Mouse (Mus musculus): ENCODE measurements around the gene Gm47995. TPM values are rescaled to one million over a fixed set of nuclear protein-coding genes. Genes with fewer than 3 reads are reported as not detected.
"Not testable (repeated sequence)": the region's sequence is repeated elsewhere in the genome, so short reads cannot be mapped to it uniquely, and the experiment has no call there.

Gm47995 gene
- not detected in 2 replicates for polyA plus RNA-seq (2016; fragmentation: Nextera tagmentation; extraction: Ambion mirVana)

DNA sequence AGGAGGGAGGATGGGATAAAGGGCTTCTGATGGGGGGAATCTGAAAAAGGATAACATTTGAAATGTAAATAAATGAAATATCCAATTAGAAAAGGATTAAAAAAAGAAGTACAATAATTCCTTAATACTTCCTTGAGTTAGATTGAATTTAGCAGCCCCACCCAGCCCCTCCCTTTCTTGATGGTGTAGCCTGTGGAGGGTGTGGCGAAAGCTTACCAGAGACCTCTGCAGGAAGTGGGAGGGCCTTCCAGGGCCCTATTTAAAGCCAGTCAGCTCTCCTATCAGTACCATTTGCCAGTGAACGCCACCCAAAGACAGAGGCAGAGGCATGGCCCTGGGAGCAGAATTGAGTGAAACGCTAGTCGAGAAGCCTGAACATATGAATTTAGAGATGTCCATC lies at the start of gene Gm47995:
TSS of gene Gm47995 (plus strand) at position 329 of the 400 bp plus-strand sequence.
- H3K36me3 ChIP-seq (replicated peaks); H3K9me3 ChIP-seq; H3K4me1 ChIP-seq; H3K27me3 ChIP-seq (ENCODE audit: poor library complexity, severe bottlenecking); H3K4me3 ChIP-seq; DNase-seq (ENCODE audit: extremely low spot score, low spot score); H3K27ac ChIP-seq: not testable (repeated sequence)
- 94% methylated on average over 2 of the region's 4 CpGs for WGBS

DNA sequence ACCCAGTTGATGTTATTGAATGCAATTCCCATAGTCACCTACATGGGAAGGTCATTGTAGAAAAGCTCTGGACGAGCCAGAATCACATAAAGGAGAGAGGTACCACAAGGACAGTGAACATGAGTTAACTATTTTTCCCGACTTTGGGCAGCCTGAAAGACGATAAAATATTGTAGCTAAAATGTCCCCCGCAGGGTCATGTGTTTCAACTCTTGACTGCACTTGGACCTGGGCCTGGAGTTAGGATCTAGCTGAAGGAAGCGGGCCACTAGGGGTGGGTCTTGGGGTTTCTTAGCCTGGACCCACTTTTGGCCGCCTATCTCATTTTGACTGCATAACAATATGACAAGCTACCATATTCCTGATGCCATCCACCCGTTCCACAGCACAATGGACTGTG lies 48.0 kb upstream of the Gm47995 start:
- Histone ChIP-seq H3K27me3 (ENCODE audit: poor library complexity, severe bottlenecking) (no peaks in the 10 kb centered on the region), H3K27ac (no peak overlapping the region), H3K4me3 (no peak overlapping the region), H3K36me3 (replicated peaks) (no peaks in the 10 kb centered on the region), H3K4me1 (no peaks in the 10 kb centered on the region; the same call in 1 of the 2 replicates), H3K9me3 (peaks cover 5% of the 10 kb centered on the region; the same call in 1 of the 2 replicates)
- DNase-seq (ENCODE audit: extremely low spot score, low spot score): no peak
- 91% methylated on average over 7 of the region's 7 CpGs for WGBS

DNA sequence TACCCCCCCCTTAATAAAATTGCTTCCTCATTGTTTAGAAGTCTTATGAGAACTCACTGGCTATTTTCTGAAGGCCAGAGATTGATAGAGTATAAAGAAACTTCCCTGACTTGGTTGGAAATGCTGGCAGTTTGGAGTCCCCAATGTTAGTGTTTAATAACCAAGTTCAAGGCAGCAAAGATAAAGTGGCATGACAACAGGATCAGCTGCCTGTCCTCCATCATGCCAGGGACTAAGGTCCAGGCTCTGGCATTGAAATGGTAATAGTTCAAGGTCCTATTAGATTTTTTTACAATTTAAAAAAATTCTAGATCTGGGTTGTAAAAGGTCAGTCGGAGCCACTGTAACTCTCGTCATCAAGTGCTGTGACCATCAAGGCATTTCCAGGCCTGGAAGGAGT lies 47.2 kb upstream of the Gm47995 start:
- Histone ChIP-seq H3K4me3 (no peak overlapping the region), H3K36me3 (replicated peaks) (no peaks in the 10 kb centered on the region), H3K27me3 (ENCODE audit: poor library complexity, severe bottlenecking) (no peaks in the 10 kb centered on the region), H3K27ac (no peak overlapping the region), H3K4me1 (no peaks in the 10 kb centered on the region; the same call in 1 of the 2 replicates), H3K9me3 (peaks cover 5% of the 10 kb centered on the region; the same call in 1 of the 2 replicates)
- no peak for DNase-seq (ENCODE audit: extremely low spot score, low spot score)
- 82% methylated on average over 2 of the region's 2 CpGs for WGBS

DNA sequence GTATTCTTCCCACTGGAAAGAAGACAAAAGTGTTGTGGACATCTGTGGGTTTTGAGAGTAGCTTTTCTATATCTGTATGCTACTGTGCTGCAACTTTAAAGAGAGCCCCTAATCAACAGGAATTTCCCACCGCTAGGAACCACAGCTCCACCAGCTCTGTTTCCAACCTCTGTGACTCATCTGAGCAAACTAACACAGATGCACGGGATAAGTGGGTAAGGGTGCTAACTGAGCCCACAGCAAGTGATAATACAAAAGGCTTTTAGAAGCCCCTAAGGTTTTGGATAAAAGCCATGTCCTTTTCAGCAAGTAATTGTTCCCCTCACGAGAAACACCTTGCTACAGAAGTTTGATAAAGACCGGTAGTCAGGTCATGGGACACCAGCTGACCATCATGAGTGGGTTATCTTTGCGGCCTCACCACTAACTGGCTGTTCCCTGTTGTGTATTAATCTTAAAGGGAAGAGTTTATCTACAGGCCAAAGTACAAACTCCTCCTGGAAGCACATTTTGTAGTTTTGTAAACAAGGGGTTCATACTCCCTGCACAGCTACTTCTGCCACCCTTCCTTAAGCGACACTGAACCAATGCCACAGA lies 45.1 kb upstream of the Gm47995 start:
- Histone ChIP-seq H3K27me3 (ENCODE audit: poor library complexity, severe bottlenecking) (no peaks in the 10 kb centered on the region), H3K4me1 (peaks cover 15% of the 10 kb centered on the region), H3K9me3 (peaks cover 5% of the 10 kb centered on the region; the same call in 1 of the 2 replicates), H3K36me3 (replicated peaks) (no peaks in the 10 kb centered on the region), H3K27ac (no peak overlapping the region), H3K4me3 (no peak overlapping the region)
- DNase-seq (ENCODE audit: extremely low spot score, low spot score): no peak
- 91% methylated on average over 6 of the region's 6 CpGs for WGBS

DNA sequence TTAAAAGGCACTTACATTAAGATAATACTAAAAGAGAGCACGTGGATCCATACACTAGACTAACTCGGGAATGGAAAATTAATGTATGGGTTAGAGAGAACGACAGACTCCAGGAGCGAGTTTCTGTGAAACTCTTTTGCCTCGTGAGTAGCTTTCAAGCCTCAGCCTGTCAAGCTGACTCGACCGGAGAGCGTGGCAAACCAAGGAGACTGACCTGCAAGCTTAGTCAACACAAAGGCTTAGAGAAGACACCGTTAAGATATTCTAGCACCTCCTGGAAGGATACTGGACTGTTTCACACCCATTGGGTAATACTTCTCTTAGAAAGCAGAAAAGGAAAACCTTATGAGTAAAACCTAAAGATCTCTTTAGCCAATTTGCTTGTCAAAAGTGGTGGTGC lies 44.1 kb upstream of the Gm47995 start:
- peaks cover 22% of the 10 kb centered on the region for H3K4me1 ChIP-seq
- H3K9me3 ChIP-seq; H3K4me3 ChIP-seq; H3K27ac ChIP-seq; DNase-seq (ENCODE audit: extremely low spot score, low spot score); H3K36me3 ChIP-seq (replicated peaks); H3K27me3 ChIP-seq (ENCODE audit: poor library complexity, severe bottlenecking): not testable (repeated sequence)
- WGBS: 94% methylated on average over 9 of the region's 9 CpGs

DNA sequence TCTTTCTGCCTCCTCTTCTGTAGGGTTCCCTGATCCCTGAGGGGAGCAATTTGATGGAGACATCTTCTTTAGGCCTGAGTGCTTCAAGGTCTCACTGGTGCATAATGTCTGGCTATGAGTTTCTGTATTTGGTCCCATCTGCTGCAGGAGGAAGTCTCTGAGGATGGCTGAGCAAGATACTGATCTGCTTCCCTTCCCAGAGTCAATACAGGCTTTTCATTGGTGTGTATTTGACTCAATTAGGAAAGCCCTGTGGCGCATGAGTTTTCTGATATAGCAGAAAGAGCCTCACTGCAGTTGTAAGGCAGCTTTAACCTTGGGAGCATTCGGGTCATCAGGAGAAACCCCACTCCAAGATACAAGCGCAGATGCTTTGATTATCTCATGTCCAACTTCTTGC lies 42.1 kb upstream of the Gm47995 start:
- Histone ChIP-seq H3K27ac (no peak overlapping the region), H3K36me3 (replicated peaks) (no peaks in the 10 kb centered on the region)
- WGBS: 91% methylated on average over 3 of the region's 3 CpGs

DNA sequence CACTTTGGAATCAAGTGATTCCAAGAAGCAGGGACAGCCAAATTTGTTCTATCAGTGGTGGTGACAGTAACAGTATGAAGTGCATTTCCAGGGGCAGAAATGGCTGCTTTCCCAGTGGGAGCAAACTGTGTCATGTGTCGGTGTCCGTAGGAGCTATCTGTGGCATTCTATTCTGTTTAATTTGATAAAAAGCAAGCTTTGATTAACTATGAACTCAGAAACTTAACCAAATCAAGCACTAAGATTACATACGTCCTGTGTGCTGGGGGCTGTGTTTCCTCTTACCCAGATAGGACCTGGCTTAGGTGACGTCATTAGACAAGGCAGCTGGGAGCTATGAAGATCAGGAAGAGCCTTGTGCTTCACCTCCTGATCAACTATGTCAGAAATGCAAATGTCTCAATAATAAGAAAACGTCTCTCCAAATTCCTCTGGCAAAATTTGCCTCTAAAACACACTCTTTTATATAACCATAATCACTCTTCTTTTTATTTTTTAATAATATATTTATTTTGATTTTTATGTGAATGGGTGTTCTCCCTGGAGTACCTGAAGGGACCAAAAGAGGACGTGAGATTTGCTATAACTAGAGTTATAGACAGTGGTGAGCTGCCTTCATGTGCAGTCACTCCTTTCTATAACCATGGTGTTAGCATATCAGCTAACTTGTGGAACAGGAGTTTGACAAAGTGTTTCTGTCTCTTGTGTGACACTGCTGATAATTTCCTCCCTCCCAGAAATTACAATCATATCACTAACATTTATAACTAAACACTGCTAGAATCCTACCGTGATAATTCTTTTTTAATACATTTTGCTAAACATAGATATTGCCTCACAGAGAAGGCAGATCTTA lies 41.2 kb upstream of the Gm47995 start:
- H3K4me1 ChIP-seq: peaks cover 25% of the 10 kb centered on the region
- DNase-seq (ENCODE audit: extremely low spot score, low spot score): no peak
- no peak overlapping the region for H3K27ac ChIP-seq
- H3K27me3 ChIP-seq (ENCODE audit: poor library complexity, severe bottlenecking): peaks cover 6% of the 10 kb centered on the region; the same call in 1 of the 2 replicates
- no peaks in the 10 kb centered on the region for H3K36me3 ChIP-seq (replicated peaks)
- WGBS: 84% methylated on average over 7 of the region's 7 CpGs
- no peak overlapping the region for H3K4me3 ChIP-seq
- H3K9me3 ChIP-seq: peaks cover 5% of the 10 kb centered on the region; the same call in 1 of the 2 replicates

More for the DNA sequence above, 42.1 kb upstream of the Gm47995 start:
- no peak for DNase-seq (ENCODE audit: extremely low spot score, low spot score)
- Histone ChIP-seq H3K4me3 (no peak overlapping the region), H3K9me3 (peaks cover 5% of the 10 kb centered on the region; the same call in 1 of the 2 replicates), H3K4me1 (peaks cover 25% of the 10 kb centered on the region), H3K27me3 (ENCODE audit: poor library complexity, severe bottlenecking) (peaks cover 6% of the 10 kb centered on the region; the same call in 1 of the 2 replicates)

DNA sequence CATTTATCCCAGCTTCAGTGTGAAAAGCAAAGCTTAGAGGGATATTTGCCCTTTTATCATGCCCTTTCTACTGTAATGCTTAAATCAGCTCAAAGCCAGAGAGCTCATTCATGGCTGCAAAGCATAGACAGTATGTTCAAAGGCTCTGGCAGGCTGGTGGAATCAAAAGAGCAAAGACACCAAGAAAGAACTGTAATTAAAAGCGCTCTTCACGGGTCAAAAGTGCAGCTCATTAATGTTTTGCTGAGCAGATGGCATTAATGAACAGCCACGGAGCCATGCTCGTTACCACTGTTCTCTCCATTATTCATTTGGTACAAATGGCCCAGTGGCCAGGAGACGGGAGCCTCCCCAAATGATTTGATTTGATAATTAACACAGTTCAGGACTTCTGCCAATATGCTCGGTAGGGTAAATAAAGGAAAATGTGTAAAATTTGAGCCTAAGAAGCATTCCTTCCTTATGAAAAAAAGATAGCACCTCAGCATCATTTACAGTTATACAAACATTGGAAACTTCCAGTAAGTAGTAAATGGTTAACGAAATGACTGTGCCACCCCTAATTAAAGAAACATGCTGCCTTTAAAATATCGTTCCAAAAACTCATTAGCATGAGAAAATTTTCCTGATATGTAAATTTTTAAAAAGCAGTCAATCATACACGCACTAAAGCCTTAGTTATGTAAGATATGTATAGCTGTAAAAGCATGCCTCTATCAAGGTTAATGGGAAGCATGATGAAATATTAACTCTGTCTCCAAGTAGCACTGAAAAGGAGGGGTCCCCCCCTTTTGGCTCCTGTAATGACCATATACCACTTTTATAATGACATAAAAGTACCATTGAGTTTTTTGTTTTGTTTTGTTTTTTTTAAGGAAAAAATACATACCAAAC lies 40.0 kb upstream of the Gm47995 start:
- Histone ChIP-seq H3K27ac (no peak overlapping the region), H3K36me3 (replicated peaks) (no peaks in the 10 kb centered on the region), H3K4me3 (no peak overlapping the region), H3K9me3 (peaks cover 4% of the 10 kb centered on the region; the same call in 1 of the 2 replicates), H3K27me3 (ENCODE audit: poor library complexity, severe bottlenecking) (peaks cover 6% of the 10 kb centered on the region; the same call in 1 of the 2 replicates), H3K4me1 (peaks cover 25% of the 10 kb centered on the region)
- 52% methylated on average over 9 of the region's 9 CpGs for WGBS
- peak; percentile 29 for DNase-seq (ENCODE audit: extremely low spot score, low spot score)

DNA sequence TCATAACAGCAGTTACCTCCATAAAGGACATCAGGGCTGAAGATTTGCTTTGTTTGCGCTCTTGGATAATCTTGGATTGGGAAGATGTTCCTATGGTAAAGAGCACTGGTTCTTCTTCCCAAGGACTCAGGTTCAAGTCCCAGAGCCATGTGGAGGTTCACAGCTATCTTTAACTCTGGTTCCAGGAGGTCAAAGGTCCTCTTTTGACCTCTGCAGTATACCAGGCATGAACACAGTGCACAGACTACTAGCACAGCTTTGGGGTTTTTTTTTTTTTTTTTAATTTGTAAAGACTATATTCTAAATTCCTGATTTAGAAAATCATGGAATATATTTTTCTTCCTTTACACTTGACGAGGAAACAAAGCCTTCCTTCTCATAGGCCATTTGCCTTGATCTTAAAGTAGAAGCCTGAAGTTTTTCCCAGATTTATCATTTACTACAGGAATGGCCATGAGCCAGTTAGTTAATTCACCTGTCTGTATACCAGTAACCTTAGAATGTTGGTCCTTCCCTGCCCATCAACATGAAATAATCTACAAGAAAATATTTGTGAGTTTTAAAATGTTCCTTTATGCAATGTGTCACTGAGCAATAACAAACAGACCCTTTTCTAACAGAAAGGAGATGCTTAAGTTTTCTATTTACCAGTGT lies 39.3 kb upstream of the Gm47995 start:
- H3K27me3 ChIP-seq (ENCODE audit: poor library complexity, severe bottlenecking): peaks cover 6% of the 10 kb centered on the region; the same call in 1 of the 2 replicates
- WGBS: 95% methylated on average over 2 of the region's 2 CpGs

DNA sequence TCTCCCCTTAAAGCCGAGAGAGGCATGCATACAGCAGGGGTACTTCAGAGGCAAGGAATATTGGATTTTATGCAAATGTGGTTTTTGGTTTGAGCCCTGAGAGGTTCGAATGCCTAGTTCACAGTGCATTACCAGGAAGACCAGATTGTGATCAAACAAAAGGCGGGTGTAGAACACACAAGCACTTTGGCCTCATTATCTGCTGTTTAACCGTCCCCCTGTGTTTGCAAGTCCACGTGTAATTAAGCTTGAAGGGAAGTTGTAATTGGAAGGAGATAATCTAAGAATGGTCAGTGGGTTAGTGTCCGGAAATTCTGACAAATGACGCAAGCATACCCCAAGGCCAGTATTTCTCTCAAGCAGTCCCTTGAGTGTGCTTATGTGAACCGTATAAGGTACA lies 32.2 kb upstream of the Gm47995 start:
- 37% methylated on average over 8 of the region's 8 CpGs for WGBS
- DNase-seq (ENCODE audit: extremely low spot score, low spot score): no peak
- H3K27ac ChIP-seq: peak overlapping the region; percentile 58
- no peaks in the 10 kb centered on the region for H3K36me3 ChIP-seq (replicated peaks)
- H3K9me3 ChIP-seq: no peaks in the 10 kb centered on the region
- H3K4me3 ChIP-seq: no peak overlapping the region
- H3K4me1 ChIP-seq: peaks cover 33% of the 10 kb centered on the region
- H3K27me3 ChIP-seq (ENCODE audit: poor library complexity, severe bottlenecking): no peaks in the 10 kb centered on the region

More for the DNA sequence above, 39.3 kb upstream of the Gm47995 start:
- Histone ChIP-seq H3K27ac (no peak overlapping the region), H3K4me1 (peaks cover 25% of the 10 kb centered on the region), H3K36me3 (replicated peaks) (no peaks in the 10 kb centered on the region), H3K9me3 (no peaks in the 10 kb centered on the region), H3K4me3 (no peak overlapping the region)
- DNase-seq (ENCODE audit: extremely low spot score, low spot score): no peak

DNA sequence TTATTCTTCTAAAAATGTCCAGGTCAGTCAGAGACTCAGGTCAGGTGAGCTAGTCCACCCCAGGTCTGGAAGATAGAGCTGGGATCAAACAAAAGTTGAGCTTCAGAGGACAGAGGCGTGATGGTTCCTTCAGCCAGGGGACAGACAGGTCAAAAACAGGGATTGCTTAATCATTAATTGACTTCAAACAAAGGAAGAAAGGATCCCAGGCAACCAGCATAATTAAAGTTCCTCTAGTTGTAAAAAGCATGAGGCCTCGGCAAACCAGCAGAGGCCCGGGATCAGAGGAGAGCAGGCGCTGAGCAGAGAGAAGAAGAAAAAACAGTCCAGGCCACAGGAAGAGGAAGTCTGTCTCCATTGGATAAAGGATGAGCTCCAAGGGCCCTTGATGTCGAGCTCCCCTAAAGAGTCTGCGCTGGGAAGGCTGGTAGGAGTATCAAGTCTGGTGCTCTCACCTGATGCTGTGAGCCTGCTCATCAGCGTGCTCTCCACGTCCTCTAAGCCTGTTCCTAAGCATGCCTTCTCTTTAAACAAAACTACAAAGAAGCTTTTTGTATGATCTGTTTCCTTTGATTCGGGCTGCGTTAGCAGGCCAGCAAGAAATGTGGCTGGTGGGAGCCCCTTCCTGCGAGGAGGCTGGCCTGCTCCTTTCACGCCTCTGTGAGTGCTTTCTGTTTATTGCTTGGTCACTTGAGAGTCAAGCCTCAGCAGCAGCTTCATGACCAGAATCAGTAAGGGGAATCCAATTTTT lies 30.8 kb upstream of the Gm47995 start:
- H3K4me3 ChIP-seq: peak overlapping the region; percentile 11; the same call in 1 of the 2 replicates
- H3K9me3 ChIP-seq: no peaks in the 10 kb centered on the region
- 22% methylated on average over 12 of the region's 12 CpGs for WGBS
- peaks cover 33% of the 10 kb centered on the region for H3K4me1 ChIP-seq
- DNase-seq (ENCODE audit: extremely low spot score, low spot score): peak; percentile 38
- peak overlapping the region; percentile 83 for H3K27ac ChIP-seq
- H3K27me3 ChIP-seq (ENCODE audit: poor library complexity, severe bottlenecking): no peaks in the 10 kb centered on the region
- H3K36me3 ChIP-seq (replicated peaks): no peaks in the 10 kb centered on the region
